Comparison of ENCODE assay signal across 8 mouse cellular contexts in the genomic region with DNA sequence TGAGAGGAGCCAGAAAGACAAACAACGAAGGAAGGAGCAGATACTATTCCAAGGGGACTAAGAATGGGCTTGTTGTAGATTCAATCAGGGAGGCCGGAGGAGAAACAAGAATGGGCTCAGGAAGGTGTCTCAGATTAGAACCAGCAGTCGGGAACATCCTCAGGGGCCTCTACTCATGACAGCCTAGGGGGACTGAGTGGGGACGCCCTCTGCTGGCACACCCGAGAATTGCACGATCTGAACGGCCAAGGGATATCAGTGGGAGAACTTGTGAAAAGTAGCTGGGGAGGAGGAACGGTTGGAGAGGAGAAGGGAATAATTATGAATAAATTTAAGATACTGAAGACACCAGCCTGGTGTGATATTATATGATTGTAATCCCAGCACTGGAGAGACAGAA. TPM values are rescaled to one million over a fixed set of nuclear protein-coding genes. Genes with fewer than 3 reads are reported as not detected.
DNase-seq lines count a peak whose midpoint lies in the region; ATAC-seq and TF ChIP-seq lines count a peak whose summit lies in the region.

No protein-coding gene starts in this region.

- 7% methylated on average over 8 of the region's 8 CpGs for WGBS in midbrain, embryonic 14.5 days
- WGBS in midbrain, embryonic 16.5 days: 9% methylated on average over 8 of the region's 8 CpGs
- WGBS in intestine, embryonic 15.5 days: 6% methylated on average over 8 of the region's 8 CpGs
- 8% methylated on average over 8 of the region's 8 CpGs for WGBS in limb, embryonic 14.5 days

- peaks cover 8% of the 10 kb centered on the region for H3K4me1 ChIP-seq in midbrain, embryonic 14.5 days (ENCODE audit: control insufficient read depth, insufficient read depth, low read length)
- peaks cover 10% of the 10 kb centered on the region for H3K4me1 ChIP-seq in midbrain, embryonic 16.5 days (ENCODE audit: control insufficient read depth, insufficient read depth, low read length)
- peaks cover 29% of the 10 kb centered on the region for H3K4me1 ChIP-seq in intestine, embryonic 15.5 days (replicated peaks)
- H3K4me1 ChIP-seq in limb, embryonic 14.5 days (ENCODE audit: control insufficient read depth, insufficient read depth, low read length): peaks cover 15% of the 10 kb centered on the region

- H3K27ac ChIP-seq in midbrain, embryonic 14.5 days (replicated peaks; ENCODE audit: low read depth, low read length): no peak overlapping the region
- H3K27ac ChIP-seq in midbrain, embryonic 16.5 days (ENCODE audit: low read length): no peak overlapping the region
- H3K27ac ChIP-seq in intestine, embryonic 15.5 days: no peak overlapping the region
- no peak overlapping the region for H3K27ac ChIP-seq in limb, embryonic 14.5 days (replicated peaks; ENCODE audit: low read depth, low read length)

- no peak overlapping the region for H3K4me3 ChIP-seq in midbrain, embryonic 14.5 days (replicated peaks; ENCODE audit: low read depth, low read length)
- no peak overlapping the region for H3K4me3 ChIP-seq in midbrain, embryonic 16.5 days (ENCODE audit: low read depth, low read length)
- H3K4me3 ChIP-seq in intestine, embryonic 15.5 days (replicated peaks): no peak overlapping the region
- no peak overlapping the region for H3K4me3 ChIP-seq in limb, embryonic 14.5 days (replicated peaks; ENCODE audit: low read length)

- no peak for TF ChIP-seq POLR2A in limb, embryonic 14.5 days (IDR thresholded peaks at IDR 0.05; ENCODE audit: borderline replicate concordance, extremely low read depth, insufficient read depth, insufficient read length)

- no peak for ATAC-seq in midbrain, embryonic 14.5 days (ENCODE audit: low FRiP score, low TSS enrichment)
- ATAC-seq in midbrain, embryonic 16.5 days: no peak
- no peak for ATAC-seq in intestine, embryonic 15.5 days
- no peak for ATAC-seq in limb, embryonic 14.5 days (ENCODE audit: low FRiP score, low read depth)

- no peaks in the 10 kb centered on the region for H3K27me3 ChIP-seq in midbrain, embryonic 14.5 days (ENCODE audit: control insufficient read depth, insufficient read depth, low read length)
- H3K27me3 ChIP-seq in midbrain, embryonic 16.5 days (ENCODE audit: control insufficient read depth, insufficient read depth, low read depth, low read length): no peaks in the 10 kb centered on the region
- 0 out of 2 replicates have a peak, but pooled peaks cover 8% of the 10 kb centered on the region for H3K27me3 ChIP-seq in intestine, embryonic 15.5 days (replicated peaks)
- H3K27me3 ChIP-seq in limb, embryonic 14.5 days (ENCODE audit: control insufficient read depth, insufficient read depth, low read length): no peaks in the 10 kb centered on the region

- H3K9me3 ChIP-seq in midbrain, embryonic 14.5 days (ENCODE audit: control insufficient read depth, low read length): no peaks in the 10 kb centered on the region
- no peaks in the 10 kb centered on the region for H3K9me3 ChIP-seq in midbrain, embryonic 16.5 days (replicated peaks; ENCODE audit: control insufficient read depth, low read length, poor library complexity, severe bottlenecking)
- H3K9me3 ChIP-seq in intestine, embryonic 15.5 days: no peaks in the 10 kb centered on the region
- no peaks in the 10 kb centered on the region for H3K9me3 ChIP-seq in limb, embryonic 14.5 days (ENCODE audit: control insufficient read depth, low read length)

- peak; percentile 82 for DNase-seq in midbrain, embryonic 14.5 days
- peak; percentile 13 for DNase-seq in c-Kit-negative CD71-positive TER-119-positive erythroid progenitor cells, embryonic 14.5 days (ENCODE audit: low read depth, low spot score)
- DNase-seq in frontal cortex, postnatal 14 days (ENCODE audit: low spot score in 2 of 2): peak; percentile 61 to 80
- peak; percentile 63 for DNase-seq in limb, embryonic 14.5 days (ENCODE audit: low spot score)
- peak; percentile 61 for DNase-seq in retina, postnatal 7 days (ENCODE audit: low read depth, low spot score)
- peak; percentile 75 for DNase-seq in urinary bladder, postnatal 25 days (ENCODE audit: low spot score)

- H3K36me3 ChIP-seq in midbrain, embryonic 14.5 days (ENCODE audit: control insufficient read depth, insufficient read depth, low read length): peaks cover 30% of the 10 kb centered on the region
- H3K36me3 ChIP-seq in midbrain, embryonic 16.5 days (ENCODE audit: control insufficient read depth, insufficient read depth, low read length): peaks cover 2% of the 10 kb centered on the region; the same call in 1 of the 2 replicates
- H3K36me3 ChIP-seq in intestine, embryonic 15.5 days: no peaks in the 10 kb centered on the region; the same call in 1 of the 2 replicates
- H3K36me3 ChIP-seq in limb, embryonic 14.5 days (ENCODE audit: control insufficient read depth, insufficient read depth, low read length): peaks cover 64% of the 10 kb centered on the region

- no peak overlapping the region for H3K9ac ChIP-seq in midbrain, embryonic 14.5 days (replicated peaks; ENCODE audit: low read length)
- no peak overlapping the region for H3K9ac ChIP-seq in midbrain, embryonic 16.5 days (ENCODE audit: low read depth, low read length)
- no peak overlapping the region for H3K9ac ChIP-seq in intestine, embryonic 15.5 days
- H3K9ac ChIP-seq in limb, embryonic 14.5 days (ENCODE audit: low read depth, low read length, severe bottlenecking): no peak overlapping the region

- H3K4me2 ChIP-seq in midbrain, embryonic 14.5 days (ENCODE audit: low read length): no peak overlapping the region
- no peak overlapping the region for H3K4me2 ChIP-seq in midbrain, embryonic 16.5 days (ENCODE audit: low read length)
- peak overlapping the region; percentile 13; the same call in 1 of the 2 replicates for H3K4me2 ChIP-seq in intestine, embryonic 15.5 days (replicated peaks)
- no peak overlapping the region for H3K4me2 ChIP-seq in limb, embryonic 14.5 days (replicated peaks; ENCODE audit: low read depth, low read length, severe bottlenecking)

RNA-seq across cellular contexts. Expression of a gene that starts 4.6 kb away (rescaled TPM):
- polyA plus RNA-seq in midbrain, embryonic 14.5 days (2014; fragmentation: Nextera tagmentation; extraction: Ambion mirVana): 9.1 and 9.2 TPM in 2 replicates
- polyA plus RNA-seq in midbrain, embryonic 16.5 days (2015; fragmentation: Nextera tagmentation; extraction: Ambion mirVana): 7.7 and 8.2 TPM in 2 replicates
- polyA plus RNA-seq in intestine, embryonic 15.5 days (2015; fragmentation: Nextera tagmentation; extraction: Ambion mirVana): 3.8 and 4.2 TPM in 2 replicates
- 62.2 and 82.9 TPM in 2 replicates for polyA plus RNA-seq in limb, embryonic 14.5 days (2012; rRNA removed)
- polyA plus RNA-seq in limb, embryonic 14.5 days (2014; fragmentation: Nextera tagmentation; extraction: Ambion mirVana): 9.7 and 11.6 TPM in 2 replicates

RNA-seq across cellular contexts. Expression of a gene that starts 31.6 kb away (rescaled TPM):
- 0.13 TPM in 1 of 2 replicates, not detected in the other for polyA plus RNA-seq in midbrain, embryonic 14.5 days (2014; fragmentation: Nextera tagmentation; extraction: Ambion mirVana)
- polyA plus RNA-seq in midbrain, embryonic 16.5 days (2015; fragmentation: Nextera tagmentation; extraction: Ambion mirVana): 0.16 TPM in 2 replicates
- 0.24 and 0.25 TPM in 2 replicates for polyA plus RNA-seq in intestine, embryonic 15.5 days (2015; fragmentation: Nextera tagmentation; extraction: Ambion mirVana)
- 0.10 and 0.11 TPM in 2 replicates for polyA plus RNA-seq in limb, embryonic 14.5 days (2012; rRNA removed)
- polyA plus RNA-seq in limb, embryonic 14.5 days (2014; fragmentation: Nextera tagmentation; extraction: Ambion mirVana): not detected in 2 replicates

RNA-seq across cellular contexts. Expression of a gene that starts 41.0 kb away (rescaled TPM):
- 33.8 and 48.6 TPM in 2 replicates for polyA plus RNA-seq in midbrain, embryonic 14.5 days (2014; fragmentation: Nextera tagmentation; extraction: Ambion mirVana)
- 28.5 and 32.9 TPM in 2 replicates for polyA plus RNA-seq in midbrain, embryonic 16.5 days (2015; fragmentation: Nextera tagmentation; extraction: Ambion mirVana)
- 49.2 and 49.4 TPM in 2 replicates for polyA plus RNA-seq in intestine, embryonic 15.5 days (2015; fragmentation: Nextera tagmentation; extraction: Ambion mirVana)
- 123 and 145 TPM in 2 replicates for polyA plus RNA-seq in limb, embryonic 14.5 days (2012; rRNA removed)
- polyA plus RNA-seq in limb, embryonic 14.5 days (2014; fragmentation: Nextera tagmentation; extraction: Ambion mirVana): 71.5 and 71.8 TPM in 2 replicates

Comparison
In these comparisons a context has a peak if more than half of its experiments do, and no peak if none do; other contexts are left out.
1. DNase-seq: peak in every context shown above with its lines; median percentile 82 in midbrain, embryonic 14.5 days; 75 in urinary bladder, postnatal 25 days; 70 in frontal cortex, postnatal 14 days; 63 in limb, embryonic 14.5 days; 61 in retina, postnatal 7 days; 13 in c-Kit-negative CD71-positive TER-119-positive erythroid progenitor cells, embryonic 14.5 days.